Mouse (Mus musculus) testis, adult 2 months (tissue): ENCODE results near the gene Lsm14b. TPM values are rescaled to one million over a fixed set of nuclear protein-coding genes. Genes with fewer than 3 reads are reported as not detected.

ENCODE experiments used
- H3K27ac ChIP-seq: fragments of 200-500 bp; 2 replicates; pipeline ENCODE4 v1.5.1; 2012; ENCODE audit warnings: low read depth, low read length; ENCODE audit not compliant: control insufficient read depth, insufficient read depth
- H3K27me3 ChIP-seq: fragments of 200-500 bp; 2 replicates; pipeline ENCODE4 v1.6.1; 2012; ENCODE audit warnings: mild to moderate bottlenecking, low read length, moderate library complexity; ENCODE audit not compliant: control insufficient read depth, insufficient read depth
- H3K36me3 ChIP-seq: fragments of 200-500 bp; 2 replicates; pipeline ENCODE4 v1.6.1; 2012; ENCODE audit warnings: mild to moderate bottlenecking, low read length; ENCODE audit not compliant: control insufficient read depth, insufficient read depth
- H3K4me1 ChIP-seq: fragments of 200-500 bp; 2 replicates; pipeline ENCODE4 v1.6.1; 2012; ENCODE audit warnings: low read length; ENCODE audit not compliant: control insufficient read depth, insufficient read depth
- H3K4me3 ChIP-seq: fragments of 200-500 bp; 2 replicates; pipeline ENCODE4 v1.5.1; 2012; ENCODE audit warnings: low read depth, mild to moderate bottlenecking, low read length, moderate library complexity, mixed read lengths; ENCODE audit not compliant: control insufficient read depth
- CTCF ChIP-seq: fragments of 200-500 bp; IDR thresholded peaks from 2 replicates; pipeline ENCODE4 v1.5.1; 2012; ENCODE audit warnings: low read depth, mild to moderate bottlenecking, inconsistent platforms, low read length, moderate library complexity; ENCODE audit not compliant: control insufficient read depth, insufficient read depth, insufficient replicate concordance
- POLR2A ChIP-seq: fragments of 200-500 bp; IDR thresholded peaks from 2 replicates; pipeline ENCODE4 v1.6.1; 2012; ENCODE audit warnings: low read depth, mild to moderate bottlenecking, inconsistent platforms, low read length, moderate library complexity; ENCODE audit not compliant: control insufficient read depth
- polyA plus RNA-seq: library from polyadenylated mRNA; depleted of rRNA; stranded (reverse); fragments of >200 nt; gene quantifications from 2 replicates; pipeline ENCODE4 v1.2.3, GENCODE M21; 2012

Gene Lsm14b
- polyA plus RNA-seq, 1 experiment: 33.7 TPM

GRCm38 (mm10) chr2:180045283-180045682 is 20.5 kb downstream of the Lsm14b start:
- Histone ChIP-seq H3K27me3 (no peaks in the 10 kb centered on the region), H3K4me1 (peaks cover 13% of the 10 kb centered on the region), H3K36me3 (no peaks in the 10 kb centered on the region), H3K27ac (no peak overlapping the region), H3K4me3 (no peak overlapping the region)
- no peak for TF ChIP-seq POLR2A
- TF ChIP-seq CTCF: peak; percentile 3; the same call in 1 of the 2 replicates

- Histone ChIP-seq H3K27ac (no peak overlapping the region), H3K27me3 (no peaks in the 10 kb centered on the region), H3K36me3 (no peaks in the 10 kb centered on the region), H3K4me3 (no peak overlapping the region), H3K4me1 (peaks cover 8% of the 10 kb centered on the region)
- TF ChIP-seq CTCF (no peak), POLR2A (no peak)
Observed at GRCm38 (mm10) chr2:180047580-180047979, 22.8 kb downstream of the Lsm14b start.

GRCm38 (mm10) chr2:180047980-180048635 is 23.3 kb downstream of the Lsm14b start:
- H3K4me1 ChIP-seq: peaks cover 4% of the 10 kb centered on the region
- no peak overlapping the region for H3K27ac ChIP-seq
- H3K36me3 ChIP-seq: no peaks in the 10 kb centered on the region
- TF ChIP-seq POLR2A (no peak), CTCF (no peak)
- no peak overlapping the region for H3K4me3 ChIP-seq
- H3K27me3 ChIP-seq: no peaks in the 10 kb centered on the region

GRCm38 (mm10) chr2:180050986-180051385 is 26.2 kb downstream of the Lsm14b start:
- Histone ChIP-seq H3K4me3 (no peak overlapping the region), H3K36me3 (no peaks in the 10 kb centered on the region), H3K27me3 (no peaks in the 10 kb centered on the region), H3K4me1 (no peaks in the 10 kb centered on the region), H3K27ac (no peak overlapping the region)
- TF ChIP-seq CTCF: peak; percentile 78; the same call in 1 of the 2 replicates
- no peak for TF ChIP-seq POLR2A

- TF ChIP-seq POLR2A (no peak), CTCF (peak; percentile 22; the same call in 1 of the 2 replicates)
- no peaks in the 10 kb centered on the region for H3K27me3 ChIP-seq
- H3K36me3 ChIP-seq: no peaks in the 10 kb centered on the region
- no peaks in the 10 kb centered on the region for H3K4me1 ChIP-seq
- no peak overlapping the region for H3K27ac ChIP-seq
- no peak overlapping the region for H3K4me3 ChIP-seq
Observed at GRCm38 (mm10) chr2:180051986-180052733, 27.4 kb downstream of the Lsm14b start.

- Histone ChIP-seq H3K27ac (no peak overlapping the region), H3K36me3 (no peaks in the 10 kb centered on the region), H3K4me3 (no peak overlapping the region), H3K27me3 (no peaks in the 10 kb centered on the region), H3K4me1 (no peaks in the 10 kb centered on the region)
- no peak for TF ChIP-seq POLR2A
- no peak for TF ChIP-seq CTCF
Observed at GRCm38 (mm10) chr2:180053001-180053400, 28.2 kb downstream of the Lsm14b start.

- Histone ChIP-seq H3K4me3 (no peak overlapping the region), H3K36me3 (no peaks in the 10 kb centered on the region), H3K27ac (no peak overlapping the region), H3K4me1 (no peaks in the 10 kb centered on the region), H3K27me3 (no peaks in the 10 kb centered on the region)
- TF ChIP-seq CTCF (no peak), POLR2A (no peak)
Observed at GRCm38 (mm10) chr2:180063338-180064131, 38.7 kb downstream of the Lsm14b start.
